Mouse (Mus musculus) kidney, adult 2 months (tissue): ENCODE measurements around the gene Muc4. TPM values are rescaled to one million over a fixed set of nuclear protein-coding genes. Genes with fewer than 3 reads are reported as not detected.

Source experiments
- DNase-seq: peaks from one replicate; pipeline ENCODE4 v3.0.0; 2021
- H3K27ac ChIP-seq: fragments of 200-500 bp; 2 replicates; pipeline ENCODE4 v1.5.1; 2012; ENCODE audit warnings: low read depth, low read length, control low read depth, inconsistent platforms; ENCODE audit not compliant: insufficient read depth
- H3K27me3 ChIP-seq: fragments of 200-500 bp; replicated peaks from 2 replicates; pipeline ENCODE4 v1.6.1; 2012; ENCODE audit warnings: mild to moderate bottlenecking, moderate library complexity, low read length, inconsistent platforms; ENCODE audit not compliant: control insufficient read depth, insufficient read depth
- H3K36me3 ChIP-seq: fragments of 200-500 bp; 2 replicates; pipeline ENCODE4 v1.6.1; 2012; ENCODE audit warnings: mild to moderate bottlenecking, moderate library complexity, low read length, inconsistent platforms; ENCODE audit not compliant: control insufficient read depth, insufficient read depth
- H3K4me1 ChIP-seq: fragments of 200-500 bp; 2 replicates; pipeline ENCODE4 v1.6.1; 2011; ENCODE audit warnings: low read length; ENCODE audit not compliant: control insufficient read depth, insufficient read depth
- H3K4me3 ChIP-seq: fragments of 200-500 bp; 2 replicates; pipeline ENCODE4 v1.5.1; 2011; ENCODE audit warnings: mild to moderate bottlenecking, low read depth, low read length, control low read depth; ENCODE audit not compliant: insufficient read depth
- CTCF ChIP-seq: fragments of 200-500 bp; conservative IDR thresholded peaks from 2 replicates; pipeline ENCODE4 v1.5.1; 2011; ENCODE audit warnings: low read depth, mild to moderate bottlenecking, control low read depth, low read length, moderate library complexity, mixed read lengths; ENCODE audit not compliant: insufficient read depth, insufficient read length
- POLR2A ChIP-seq: fragments of 200-500 bp; IDR thresholded peaks from one replicate; pipeline ENCODE4 v1.6.1; 2011; ENCODE audit warnings: low read depth, low read length, control low read depth
- WGBS: fragments of 180-500 bp; shearing (Covaris S2); methylation state at CpG from one replicate; pipeline ENCODE4 v1.1.7; 2018; 5-methylcytosine and 5-hydroxymethylcytosine counted together
- polyA plus RNA-seq: library from polyadenylated mRNA; depleted of rRNA; stranded (reverse); fragments of >200 nt; gene quantifications from 2 replicates; pipeline ENCODE4 v1.2.3, GENCODE M21; 2012

Muc4 gene
- polyA plus RNA-seq, 1 experiment = 0.16 TPM

DNA sequence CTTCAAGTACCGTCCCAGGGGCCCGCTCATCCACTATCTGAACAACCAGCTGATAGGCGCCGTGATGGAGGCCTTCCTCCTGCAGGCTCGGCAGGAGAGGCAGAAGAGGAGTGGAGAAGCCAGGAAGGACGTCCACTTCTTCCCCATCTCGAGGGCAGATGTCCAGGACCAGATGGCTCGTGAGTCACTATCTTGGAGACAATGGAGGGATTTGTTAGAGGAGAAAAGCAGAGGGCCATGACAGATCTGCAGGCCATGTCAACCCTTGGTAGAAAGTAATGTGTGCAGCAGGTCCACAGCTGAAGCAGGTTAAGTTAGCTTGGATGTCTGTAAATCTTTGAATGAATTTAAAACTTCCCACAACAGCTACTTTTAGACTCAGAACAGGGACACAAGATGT lies 43.3 kb downstream of the Muc4 start:
- no peak overlapping the region for H3K27ac ChIP-seq
- 82% methylated on average over 8 of the region's 8 CpGs for WGBS

DNA sequence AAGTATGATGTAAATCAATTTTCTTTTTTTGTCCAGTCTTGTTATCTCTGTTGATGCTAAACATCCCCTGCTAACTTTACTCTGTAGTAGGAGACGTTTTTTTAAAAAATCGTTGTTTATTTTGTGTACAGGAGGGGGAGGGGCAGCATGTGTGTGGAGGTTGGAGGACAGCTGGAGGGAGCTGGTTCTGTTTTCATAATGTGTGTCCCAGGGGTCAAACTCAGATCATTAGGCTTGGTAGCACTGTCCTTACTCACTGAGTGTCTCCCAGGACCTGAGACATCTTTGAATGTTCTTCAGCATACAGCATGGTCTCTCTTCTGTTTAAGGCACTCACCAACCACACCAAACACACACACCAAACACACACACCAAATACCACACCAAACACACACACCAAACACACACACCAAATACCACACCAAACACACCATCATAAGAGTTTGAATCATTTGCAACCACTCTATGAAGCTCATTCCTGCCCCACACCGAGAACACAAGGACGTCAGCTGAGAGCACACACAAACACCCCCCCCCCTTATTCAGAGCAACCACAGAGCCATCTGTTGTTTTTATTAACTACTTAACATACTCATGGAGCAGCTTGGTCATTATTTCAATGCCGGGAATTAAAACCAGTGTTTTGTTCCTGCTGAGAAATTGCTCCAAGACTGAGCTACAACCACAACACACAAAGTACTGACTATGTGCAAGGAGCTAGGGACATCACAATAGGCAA lies 47.8 kb downstream of the Muc4 start:
- H3K4me1 ChIP-seq = no peaks in the 10 kb centered on the region
- no peaks in the 10 kb centered on the region for H3K27me3 ChIP-seq
- DNase-seq = no peak
- TF ChIP-seq CTCF (no peak), POLR2A (no peak)
- H3K27ac ChIP-seq = no peak overlapping the region
- H3K4me3 ChIP-seq = no peak overlapping the region
- WGBS = 51% methylated on average over 5 of the region's 5 CpGs
- no peaks in the 10 kb centered on the region for H3K36me3 ChIP-seq

More for the DNA sequence above, 43.3 kb downstream of the Muc4 start:
- no peak for TF ChIP-seq POLR2A
- TF ChIP-seq CTCF = no peak
- H3K4me1 ChIP-seq = no peaks in the 10 kb centered on the region
- no peaks in the 10 kb centered on the region for H3K36me3 ChIP-seq
- H3K27me3 ChIP-seq = no peaks in the 10 kb centered on the region
- no peak for DNase-seq
- no peak overlapping the region for H3K4me3 ChIP-seq

DNA sequence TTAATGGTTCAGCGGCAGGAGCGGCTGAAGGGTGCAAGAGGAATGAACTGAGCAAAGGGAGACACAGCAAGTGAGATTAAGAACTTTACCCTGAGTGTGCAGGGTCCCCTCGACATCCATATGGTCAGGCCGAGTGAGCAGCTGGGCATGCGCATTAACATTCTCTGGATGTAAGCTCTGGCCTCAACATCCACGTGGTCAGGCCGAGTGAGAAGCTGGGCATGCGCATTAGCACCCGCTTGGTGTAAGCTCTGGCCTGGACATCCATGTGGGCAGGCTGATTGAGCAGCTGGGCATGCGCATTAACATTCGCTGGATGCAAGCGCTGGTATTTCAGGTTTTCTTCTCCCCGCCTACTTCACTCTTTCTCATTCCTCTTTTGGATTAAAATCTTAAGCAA lies 49.2 kb downstream of the Muc4 start:
- Histone ChIP-seq H3K27ac (no peak overlapping the region), H3K4me3 (no peak overlapping the region), H3K36me3 (no peaks in the 10 kb centered on the region), H3K27me3 (no peaks in the 10 kb centered on the region), H3K4me1 (no peaks in the 10 kb centered on the region)
- no peak for TF ChIP-seq CTCF
- TF ChIP-seq POLR2A = no peak
- WGBS = 78% methylated on average over 13 of the region's 13 CpGs
- no peak for DNase-seq

DNA sequence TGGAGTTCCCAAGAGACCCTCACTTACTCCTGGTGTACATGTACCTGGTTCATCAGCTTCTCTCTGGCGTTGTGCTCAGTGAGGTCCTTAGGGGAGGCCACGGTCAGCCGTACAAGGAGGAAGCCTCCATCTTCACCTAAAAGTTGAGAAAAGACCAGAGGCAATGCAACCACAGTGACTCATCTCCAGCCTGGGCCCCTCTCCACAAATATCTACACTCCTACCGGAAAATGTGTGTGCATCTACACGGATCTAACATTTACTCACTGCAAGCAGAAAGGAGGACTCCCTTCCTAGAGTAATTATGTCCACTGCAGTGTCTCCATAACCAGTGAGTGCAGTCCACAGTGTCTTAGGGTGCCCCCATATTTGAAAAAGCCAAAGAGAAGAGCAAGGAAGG lies 54.4 kb downstream of the Muc4 start:
- Histone ChIP-seq H3K27ac (no peak overlapping the region), H3K27me3 (no peaks in the 10 kb centered on the region), H3K36me3 (no peaks in the 10 kb centered on the region), H3K4me1 (no peaks in the 10 kb centered on the region), H3K4me3 (no peak overlapping the region)
- WGBS = 93% methylated on average over 5 of the region's 5 CpGs
- no peak for DNase-seq
- TF ChIP-seq POLR2A (no peak), CTCF (no peak)

DNA sequence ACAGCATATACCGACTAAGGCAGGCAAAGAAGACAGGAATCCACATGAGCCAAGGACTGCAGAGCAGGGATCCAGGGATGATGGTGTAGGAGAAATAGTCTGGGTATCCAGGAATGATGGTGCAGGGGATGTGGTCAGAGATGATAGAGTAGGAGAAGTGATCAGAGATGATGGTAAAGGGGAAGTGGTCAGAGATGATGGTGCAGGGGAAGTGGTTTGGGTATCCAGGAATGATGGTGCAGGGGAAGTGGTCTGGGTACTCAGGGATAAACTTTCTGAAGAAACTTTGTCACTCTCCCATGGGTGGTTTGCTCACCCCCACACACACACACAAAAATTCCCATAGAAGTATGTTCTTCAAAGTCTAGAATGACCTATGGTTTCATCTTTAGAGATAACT lies 59.5 kb downstream of the Muc4 start:
- TF ChIP-seq POLR2A (no peak), CTCF (no peak)
- no peaks in the 10 kb centered on the region for H3K4me1 ChIP-seq
- DNase-seq = no peak
- no peaks in the 10 kb centered on the region for H3K36me3 ChIP-seq
- no peak overlapping the region for H3K4me3 ChIP-seq
- 93% methylated on average over 1 of the region's 1 CpGs for WGBS
- H3K27me3 ChIP-seq = no peaks in the 10 kb centered on the region
- no peak overlapping the region for H3K27ac ChIP-seq

DNA sequence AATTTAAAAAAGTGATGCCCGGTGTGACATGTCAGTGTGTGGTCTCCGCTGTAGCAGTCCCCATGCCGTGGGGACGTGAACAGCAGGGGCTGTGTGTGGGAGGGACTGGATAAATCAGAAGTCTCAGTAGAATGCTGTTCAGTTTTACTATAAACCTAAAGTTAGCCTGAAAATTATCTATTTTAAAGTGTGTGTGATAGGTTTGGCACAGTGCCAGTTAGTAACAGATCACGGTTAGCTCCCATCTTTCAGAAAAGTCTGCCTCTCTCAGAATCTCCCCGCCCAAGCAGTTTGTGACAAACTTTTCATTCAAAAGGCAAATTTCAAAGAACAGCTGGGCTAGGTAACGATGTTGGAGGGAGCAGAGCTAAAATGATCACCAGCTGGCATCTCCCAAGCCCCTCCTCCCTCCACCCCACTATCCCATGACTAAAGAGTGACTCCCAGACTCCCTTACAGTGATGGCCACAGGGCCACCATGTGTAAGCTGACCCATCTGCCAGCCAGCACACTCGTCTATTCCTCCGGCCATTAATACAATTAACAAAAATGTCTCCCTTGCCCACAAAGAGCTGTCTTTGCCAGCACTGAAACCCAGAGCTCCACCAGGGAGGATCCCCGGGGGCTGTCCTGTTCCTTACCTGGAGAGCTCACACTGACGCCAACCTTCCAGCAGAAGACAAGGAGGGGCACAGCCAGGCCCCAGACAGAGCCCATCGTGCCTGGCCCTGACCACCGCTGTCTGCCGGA lies 61.2 kb downstream of the Muc4 start:
- H3K4me3 ChIP-seq = no peak overlapping the region
- H3K27ac ChIP-seq = no peak overlapping the region
- H3K27me3 ChIP-seq = no peaks in the 10 kb centered on the region
- H3K4me1 ChIP-seq = no peaks in the 10 kb centered on the region
- no peaks in the 10 kb centered on the region for H3K36me3 ChIP-seq
- WGBS = 60% methylated on average over 14 of the region's 14 CpGs
- DNase-seq = no peak
- TF ChIP-seq CTCF (no peak), POLR2A (no peak)

DNA sequence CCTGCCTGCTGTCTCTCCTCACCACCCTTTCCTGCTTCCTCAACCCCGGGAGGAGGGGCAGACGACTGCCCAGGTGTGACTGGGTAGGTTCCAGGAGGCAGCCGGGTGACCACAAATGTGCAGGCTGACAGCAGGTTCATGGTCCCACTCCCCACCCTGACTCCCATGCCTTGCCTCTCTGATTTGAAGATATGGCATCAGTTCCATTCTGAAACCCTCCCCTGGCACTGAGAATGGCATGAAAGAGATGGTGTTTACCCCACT lies 61.7 kb downstream of the Muc4 start, which contains the start of gene Muc20:
Gene Muc20 (minus strand): TSS at position 10 of the 264 bp plus-strand sequence.
- Histone ChIP-seq H3K27ac (no peak within 1 kb of the TSS), H3K27me3 (no peaks in the 10 kb centered on the region), H3K4me3 (no peak within 1 kb of the TSS), H3K36me3 (no peaks in the 10 kb centered on the region), H3K4me1 (no peaks in the 10 kb centered on the region)
- DNase-seq = no peak
- TF ChIP-seq CTCF (no peak), POLR2A (no peak)
- WGBS = 44% methylated on average over 3 of the region's 3 CpGs
